Mouse (Mus musculus) neural tube, embryonic 14.5 days (tissue): ENCODE measurements around the gene Gm20388. TPM values are rescaled to one million over a fixed set of nuclear protein-coding genes. Genes with fewer than 3 reads are reported as not detected.

Experiments
- ATAC-seq: fragments of 200-750 bp; cut with Nextera tagmentation; 2 replicates; pipeline ENCODE4 v1.8.0; 2017; ENCODE audit warnings: low read depth, mild to moderate bottlenecking, moderate TSS enrichment, moderate library complexity
- H3K27ac ChIP-seq: fragments of 300-500 bp; sonication (generic); 2 replicates; pipeline ENCODE4 v1.5.1; 2014; ENCODE audit warnings: low read depth, mild to moderate bottlenecking, control low read depth, low read length, moderate library complexity, mixed read lengths
- H3K27me3 ChIP-seq: fragments of 300-500 bp; sonication (generic); 2 replicates; pipeline ENCODE4 v1.6.1; 2014; ENCODE audit warnings: low read length; ENCODE audit not compliant: control insufficient read depth, insufficient read depth
- H3K36me3 ChIP-seq: fragments of 300-500 bp; sonication (generic); 2 replicates; pipeline ENCODE4 v1.6.1; 2014; ENCODE audit warnings: low read length, mixed read lengths; ENCODE audit not compliant: control insufficient read depth, insufficient read depth
- H3K4me1 ChIP-seq: fragments of 300-500 bp; sonication (generic); 2 replicates; pipeline ENCODE4 v1.6.1; 2014; ENCODE audit warnings: low read length; ENCODE audit not compliant: control insufficient read depth, insufficient read depth
- H3K4me2 ChIP-seq: fragments of 300-500 bp; sonication (generic); 2 replicates; pipeline ENCODE4 v1.6.1; 2014; ENCODE audit warnings: mild to moderate bottlenecking, low read depth, low read length, control low read depth
- H3K4me3 ChIP-seq: fragments of 300-500 bp; sonication (generic); 2 replicates; pipeline ENCODE4 v1.5.1; 2014; ENCODE audit warnings: low read depth, low read length, control low read depth, mixed read lengths
- H3K9ac ChIP-seq: fragments of 300-500 bp; sonication (generic); replicated peaks from 2 replicates; pipeline ENCODE4 v1.6.1; 2014; ENCODE audit warnings: low read depth, mild to moderate bottlenecking, control low read depth, low read length, mixed read lengths
- H3K9me3 ChIP-seq: fragments of 300-500 bp; sonication (generic); 2 replicates; pipeline ENCODE4 v1.6.1; 2016; ENCODE audit warnings: low read length; ENCODE audit not compliant: control insufficient read depth
- WGBS: fragments of 180-500 bp; shearing (Covaris S2); extraction: QIAGEN DNeasy Blood & Tissue Kit; methylation state at CpG from one replicate; pipeline ENCODE4 v1.1.7; 2014; 5-methylcytosine and 5-hydroxymethylcytosine counted together
- polyA plus RNA-seq: library from polyadenylated mRNA; unstranded; fragments of >200 nt; fragmentation: Nextera tagmentation; extraction: Ambion mirVana; gene quantifications from 2 replicates; pipeline ENCODE4 v1.2.1, GENCODE M21; 2014

The Gm20388 gene
- polyA plus RNA-seq, 1 experiment from 2014 or later = 10.3 TPM

- WGBS = under 1% methylated on average over 99 of the region's 105 CpGs
- H3K4me3 ChIP-seq = peak within 1 kb of the TSS; percentile 93
- H3K27me3 ChIP-seq = peaks cover 3% of the 10 kb centered on the region; the same call in 1 of the 2 replicates
- ATAC-seq = peak; percentile 94
- H3K4me2 ChIP-seq = peak within 1 kb of the TSS; percentile 90
- H3K9ac ChIP-seq = peak within 1 kb of the TSS; percentile 94
- peaks cover 24% of the 10 kb centered on the region for H3K4me1 ChIP-seq
- peaks cover 18% of the 10 kb centered on the region for H3K36me3 ChIP-seq
- H3K9me3 ChIP-seq = no peaks in the 10 kb centered on the region
- H3K27ac ChIP-seq = peak within 1 kb of the TSS; percentile 85
Measured at GRCm38 (mm10) chr8:120667561-120668373, 757.1 kb downstream of the Gm20388 start, which contains the start of the genes Gm27021 and Cox4i1. Gm27021 (minus strand) TSS chr8:120668079. Cox4i1 (plus strand) TSS chr8:120668222.

GRCm38 (mm10) chr8:120668374-120668905 lies 757.8 kb downstream of the Gm20388 start, which contains the start of gene Emc8:
Emc8 (minus strand) TSS chr8:120668573.
- ATAC-seq = no peak; the same call in 1 of the 2 replicates
- WGBS = 1% methylated on average over 47 of the region's 51 CpGs
- peak within 1 kb of the TSS; percentile 90 for H3K4me2 ChIP-seq
- peak within 1 kb of the TSS; percentile 93 for H3K4me3 ChIP-seq
- H3K36me3 ChIP-seq = peaks cover 25% of the 10 kb centered on the region
- H3K4me1 ChIP-seq = peaks cover 24% of the 10 kb centered on the region
- H3K27ac ChIP-seq = peak within 1 kb of the TSS; percentile 85
- no peaks in the 10 kb centered on the region for H3K9me3 ChIP-seq
- H3K9ac ChIP-seq = peak within 1 kb of the TSS; percentile 94
- peaks cover 3% of the 10 kb centered on the region; the same call in 1 of the 2 replicates for H3K27me3 ChIP-seq

GRCm38 (mm10) chr8:120671775-120672174 lies 761.1 kb downstream of the Gm20388 start:
- 46% methylated on average over 6 of the region's 6 CpGs for WGBS
- ATAC-seq = no peak
- Histone ChIP-seq H3K36me3 (peaks cover 34% of the 10 kb centered on the region), H3K9me3 (no peaks in the 10 kb centered on the region), H3K27me3 (peaks cover 3% of the 10 kb centered on the region; the same call in 1 of the 2 replicates), H3K4me3 (no peak overlapping the region), H3K4me2 (no peak overlapping the region), H3K27ac (no peak overlapping the region), H3K9ac (no peak overlapping the region), H3K4me1 (peaks cover 8% of the 10 kb centered on the region)

- WGBS = 92% methylated on average over 16 of the region's 16 CpGs
- Histone ChIP-seq H3K4me2 (no peak overlapping the region), H3K9me3 (no peaks in the 10 kb centered on the region), H3K27ac (no peak overlapping the region), H3K4me1 (0 out of 2 replicates have a peak, but pooled peaks cover 3% of the 10 kb centered on the region), H3K4me3 (no peak overlapping the region), H3K9ac (no peak overlapping the region), H3K27me3 (no peaks in the 10 kb centered on the region), H3K36me3 (peaks cover 34% of the 10 kb centered on the region)
- no peak for ATAC-seq
Measured at GRCm38 (mm10) chr8:120672626-120673229, 762.1 kb downstream of the Gm20388 start.

GRCm38 (mm10) chr8:120673298-120673697 lies 762.7 kb downstream of the Gm20388 start:
- peaks cover 34% of the 10 kb centered on the region for H3K36me3 ChIP-seq

GRCm38 (mm10) chr8:120675718-120676117 lies 765.1 kb downstream of the Gm20388 start:
- 76% methylated on average over 8 of the region's 8 CpGs for WGBS
- no peak for ATAC-seq

More at GRCm38 (mm10) chr8:120673298-120673697, 762.7 kb downstream of the Gm20388 start:
- Histone ChIP-seq H3K4me2 (no peak overlapping the region), H3K9ac (no peak overlapping the region), H3K4me1 (0 out of 2 replicates have a peak, but pooled peaks cover 3% of the 10 kb centered on the region), H3K27ac (no peak overlapping the region), H3K4me3 (no peak overlapping the region), H3K27me3 (no peaks in the 10 kb centered on the region), H3K9me3 (no peaks in the 10 kb centered on the region)
- 94% methylated on average over 7 of the region's 7 CpGs for WGBS
- ATAC-seq = no peak

GRCm38 (mm10) chr8:120678447-120678846 lies 767.8 kb downstream of the Gm20388 start:
- H3K4me2 ChIP-seq = no peak overlapping the region
- ATAC-seq = peak; percentile 58; the same call in 1 of the 2 replicates
- H3K36me3 ChIP-seq = peaks cover 8% of the 10 kb centered on the region
- H3K4me1 ChIP-seq = no peaks in the 10 kb centered on the region
- no peaks in the 10 kb centered on the region for H3K27me3 ChIP-seq
- WGBS = 16% methylated on average over 10 of the region's 10 CpGs
- no peaks in the 10 kb centered on the region for H3K9me3 ChIP-seq
- H3K27ac ChIP-seq = no peak overlapping the region
- H3K4me3 ChIP-seq = no peak overlapping the region
- H3K9ac ChIP-seq = no peak overlapping the region

More at GRCm38 (mm10) chr8:120675718-120676117, 765.1 kb downstream of the Gm20388 start:
- Histone ChIP-seq H3K4me3 (no peak overlapping the region), H3K27me3 (no peaks in the 10 kb centered on the region), H3K27ac (no peak overlapping the region), H3K36me3 (peaks cover 27% of the 10 kb centered on the region), H3K4me1 (no peaks in the 10 kb centered on the region), H3K9me3 (no peaks in the 10 kb centered on the region), H3K4me2 (no peak overlapping the region), H3K9ac (no peak overlapping the region)

GRCm38 (mm10) chr8:120679629-120680387 lies 769.2 kb downstream of the Gm20388 start:
- Histone ChIP-seq H3K4me2 (no peak overlapping the region), H3K9ac (no peak overlapping the region), H3K27ac (no peak overlapping the region), H3K4me3 (no peak overlapping the region), H3K4me1 (no peaks in the 10 kb centered on the region), H3K27me3 (no peaks in the 10 kb centered on the region), H3K9me3 (no peaks in the 10 kb centered on the region), H3K36me3 (no peaks in the 10 kb centered on the region)
- no peak for ATAC-seq
- 79% methylated on average over 11 of the region's 11 CpGs for WGBS
